Mouse (Mus musculus) adrenal gland, postnatal 14 days (tissue): ENCODE results near the gene Abcc5. TPM values are rescaled to one million over a fixed set of nuclear protein-coding genes. Genes with fewer than 3 reads are reported as not detected.
"Not testable (repeated sequence)": the region's sequence is repeated elsewhere in the genome, so short reads cannot be mapped to it uniquely, and the experiment has no call there.

Source experiments
- DNase-seq: peaks from one replicate; pipeline ENCODE4 v3.0.0; 2021; ENCODE audit warnings: mixed read lengths
- total RNA-seq: library from RNA; stranded (reverse); gene quantifications from 2 replicates; pipeline ENCODE4 v1.2.3, GENCODE M21; 2021

Abcc5 gene
- total RNA-seq, 1 experiment from 2014 or later: 48.2 TPM

DNA sequence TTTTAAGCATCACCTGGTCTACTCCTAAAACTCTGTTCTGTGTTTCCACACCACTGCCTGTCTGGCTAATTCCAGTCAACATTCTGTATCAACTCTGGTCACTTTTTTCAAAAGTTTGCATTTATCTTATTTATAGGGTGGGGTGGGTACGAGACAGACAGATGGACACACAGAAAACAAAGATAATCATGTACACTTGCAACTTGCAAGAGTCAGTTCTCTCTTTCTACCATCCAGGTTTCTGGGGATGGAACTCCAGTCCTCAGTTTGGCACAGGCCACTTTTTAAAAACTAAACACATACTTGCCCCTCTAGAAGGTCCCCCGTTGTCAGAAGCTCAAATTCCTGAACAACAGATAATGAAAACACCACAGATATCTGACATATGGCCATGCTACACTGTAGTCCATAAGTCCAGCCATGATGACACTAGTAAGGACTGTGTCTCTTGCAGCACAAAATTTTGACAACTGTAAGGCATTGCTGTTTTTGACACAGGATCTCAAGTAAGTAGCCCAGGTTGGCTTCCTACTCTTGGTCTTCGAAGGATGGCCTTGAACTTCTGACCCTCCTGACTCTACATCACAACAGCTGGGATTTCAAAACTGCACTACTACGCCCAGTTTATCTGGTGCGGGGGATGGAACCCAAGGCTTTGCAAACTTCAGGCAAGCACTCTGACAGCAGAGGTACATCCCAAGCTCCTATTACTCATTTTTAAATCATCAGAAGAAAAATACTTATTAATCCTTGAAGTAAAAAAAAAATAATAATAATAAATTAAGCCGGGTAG lies 3.1 kb downstream of the Abcc5 start:
- no peak for DNase-seq

DNA sequence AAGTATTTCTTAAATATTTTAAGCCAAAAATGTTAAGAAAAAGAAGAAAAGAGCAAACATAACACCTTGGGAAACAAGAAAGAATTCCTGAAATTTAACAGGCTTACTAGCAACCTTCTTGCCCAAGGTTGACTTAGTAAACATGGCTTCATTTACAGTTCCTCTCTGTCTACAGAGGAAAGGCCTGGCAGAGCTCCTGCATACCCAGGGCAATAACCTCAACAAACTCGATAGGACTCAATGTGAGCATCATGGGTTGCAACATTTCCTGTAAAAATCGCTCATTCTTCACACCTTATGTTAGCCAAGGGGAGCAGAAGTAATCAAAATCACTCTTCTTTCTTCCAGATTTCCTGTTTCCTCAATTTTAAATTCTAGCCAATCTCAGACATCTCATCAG lies 8.1 kb downstream of the Abcc5 start:
- no peak for DNase-seq

DNA sequence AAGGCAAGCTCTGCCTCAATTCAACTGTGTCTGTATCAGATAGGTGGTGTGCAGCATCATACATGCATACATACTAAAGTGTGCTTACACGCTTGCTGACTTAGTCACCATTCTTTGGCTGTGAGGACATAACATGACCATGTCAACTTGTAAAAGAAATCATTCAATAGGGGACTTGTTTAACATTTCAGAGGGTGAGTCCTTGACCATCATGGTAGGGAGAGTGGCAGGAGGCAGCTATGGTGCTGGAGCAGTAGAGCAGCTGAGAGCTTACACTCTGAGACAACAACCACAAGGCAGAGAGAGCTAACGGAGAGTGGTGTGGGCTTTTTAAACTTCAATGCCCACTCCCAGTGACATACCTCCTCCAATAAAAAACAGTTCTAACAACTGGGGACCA lies 9.9 kb downstream of the Abcc5 start:
- no peak for DNase-seq

DNA sequence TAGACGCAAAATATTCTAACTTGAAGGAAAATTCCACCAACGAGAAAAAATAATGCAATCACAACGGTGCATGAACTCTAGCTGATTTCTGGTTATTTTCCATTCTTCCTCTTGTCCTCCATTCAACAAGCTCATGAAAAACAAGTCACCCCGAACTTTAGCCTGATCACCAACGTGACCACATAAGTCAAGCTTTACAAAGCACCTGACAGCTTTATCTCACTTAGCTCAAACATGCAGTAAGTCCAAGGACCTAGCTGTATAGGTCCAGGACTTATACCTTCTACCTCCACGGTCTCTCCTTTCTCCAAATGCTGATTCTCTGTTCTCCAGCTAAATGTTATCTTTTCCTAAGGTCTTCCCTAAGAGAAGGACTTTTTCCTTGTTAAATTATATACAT lies 10.4 kb downstream of the Abcc5 start:
- no peak for DNase-seq

DNA sequence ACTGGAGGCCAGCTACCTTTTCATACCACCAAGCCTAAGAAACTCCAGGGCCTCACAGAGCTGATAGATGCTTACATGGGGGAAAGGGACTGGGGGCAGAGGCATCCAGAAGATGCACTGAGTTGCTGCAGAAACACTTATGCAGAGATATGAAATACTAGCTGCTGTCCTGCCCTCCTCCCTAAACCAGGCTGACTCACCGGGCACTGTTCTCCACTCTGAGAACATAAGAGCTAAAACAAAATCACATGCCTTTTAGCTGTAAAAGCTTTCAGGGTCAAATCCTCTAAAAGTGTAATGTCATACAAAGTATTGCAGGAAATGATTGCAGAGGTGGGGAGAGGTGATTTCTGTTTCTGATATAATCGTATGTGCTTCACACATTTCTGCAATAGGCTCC lies 11.0 kb downstream of the Abcc5 start:
- peak; percentile 54 for DNase-seq

DNA sequence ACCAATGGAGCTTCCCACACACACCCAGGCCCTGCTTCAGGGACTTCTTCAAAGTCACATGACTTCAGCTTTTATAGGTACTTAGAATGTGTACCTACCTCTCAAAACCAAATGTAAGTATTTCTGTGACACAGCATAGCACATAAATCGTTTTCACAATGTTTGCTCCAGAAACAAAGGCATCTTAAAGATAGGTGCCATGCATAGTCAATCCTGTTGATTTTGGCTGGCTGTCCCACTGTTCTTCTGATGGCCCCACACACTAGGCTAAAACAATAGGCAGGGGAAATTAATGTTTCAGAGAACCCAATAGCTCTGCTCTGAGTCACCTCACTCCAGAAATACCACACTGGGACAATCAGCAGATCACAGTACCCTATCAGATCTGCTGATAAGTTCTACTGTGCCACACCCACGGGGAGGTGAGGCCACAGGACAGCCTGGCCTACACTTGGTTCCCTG lies 12.3 kb downstream of the Abcc5 start:
- peak; percentile 17 for DNase-seq

DNA sequence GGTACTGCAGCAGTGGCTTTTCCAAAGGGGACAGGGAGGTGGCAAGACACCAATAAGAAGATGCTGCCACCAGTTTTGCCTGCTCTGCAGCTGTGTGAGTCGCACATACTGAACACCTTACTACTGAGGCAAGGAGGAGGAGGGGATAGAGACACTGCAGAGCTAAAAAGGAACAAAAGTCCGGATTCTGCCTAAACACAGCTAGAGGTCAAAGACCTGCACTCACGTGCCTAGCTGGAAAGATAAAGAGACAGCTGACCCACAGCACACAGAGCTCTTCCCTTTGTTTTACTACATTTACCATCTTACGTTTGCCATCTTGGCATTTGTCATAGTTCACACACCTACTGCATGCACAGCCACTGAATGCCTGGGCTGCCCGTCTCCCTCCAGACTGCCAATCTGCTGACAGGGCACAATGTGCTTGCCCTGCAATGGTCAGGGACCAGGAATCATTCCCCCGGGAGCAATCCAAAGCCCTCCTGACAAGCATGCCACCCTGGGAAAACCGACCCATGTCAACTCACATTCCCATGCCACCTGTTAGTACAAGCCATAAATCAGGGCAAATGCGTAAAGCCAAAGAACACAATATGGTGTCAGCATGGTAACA lies 14.1 kb downstream of the Abcc5 start:
- DNase-seq: no peak

DNA sequence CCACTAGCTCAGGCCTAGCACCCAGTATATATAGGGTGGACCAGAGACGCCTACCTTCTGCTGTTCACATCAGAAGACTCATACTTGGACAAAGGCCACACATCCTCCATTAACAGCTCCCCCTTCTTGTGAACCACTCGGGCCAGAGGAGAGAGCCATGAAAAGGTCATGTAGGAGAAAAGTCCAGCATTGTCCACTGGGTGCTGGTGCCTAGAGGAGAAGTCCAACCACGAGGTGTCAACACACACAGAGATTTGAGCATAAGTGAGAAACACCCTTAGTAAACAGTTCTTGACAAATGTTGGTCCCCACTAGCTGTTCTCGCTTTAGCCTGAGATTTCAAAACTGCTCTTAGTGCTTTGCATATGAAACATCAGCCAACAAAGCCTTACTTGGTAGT lies 20.9 kb downstream of the Abcc5 start:
- no peak for DNase-seq

DNA sequence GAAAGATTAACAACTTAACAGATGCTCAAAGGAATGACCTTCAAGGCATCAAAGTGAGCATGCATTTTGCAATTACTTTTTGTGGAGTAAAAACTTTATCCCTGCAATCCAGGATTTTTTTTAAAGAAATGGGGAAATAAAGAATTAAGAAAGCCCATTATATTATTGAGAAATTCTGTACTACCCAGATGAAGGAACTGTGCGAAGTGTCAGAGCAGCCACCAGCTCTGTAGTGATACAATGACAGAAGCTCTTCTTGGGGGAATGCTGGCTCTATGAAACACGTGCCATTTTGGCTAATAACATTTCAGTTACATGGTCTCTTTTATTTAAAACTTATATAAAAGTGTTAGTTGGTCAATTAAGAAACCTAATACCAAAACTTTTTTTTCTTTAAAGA lies 22.9 kb downstream of the Abcc5 start:
- DNase-seq: no peak

DNA sequence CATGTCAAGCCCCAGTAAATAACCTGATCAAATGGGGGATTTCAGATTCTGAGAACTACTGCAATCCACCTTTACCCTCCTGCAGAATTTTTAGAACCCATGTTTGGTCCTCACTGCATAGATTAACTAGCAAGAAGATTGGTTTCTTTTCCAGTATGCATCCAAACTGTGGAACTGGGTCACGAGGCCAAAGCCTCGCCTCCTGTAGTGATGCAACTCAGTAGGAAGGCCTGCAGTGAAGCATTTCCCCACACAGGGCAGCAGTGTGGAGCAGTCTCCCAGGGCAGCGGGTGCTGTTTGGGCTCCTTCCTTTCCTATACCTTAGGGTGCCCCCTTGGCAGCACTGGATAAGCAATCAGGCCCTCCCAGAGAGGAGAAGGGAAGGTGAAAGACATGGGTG lies 24.6 kb downstream of the Abcc5 start:
- DNase-seq: peak; percentile 47

DNA sequence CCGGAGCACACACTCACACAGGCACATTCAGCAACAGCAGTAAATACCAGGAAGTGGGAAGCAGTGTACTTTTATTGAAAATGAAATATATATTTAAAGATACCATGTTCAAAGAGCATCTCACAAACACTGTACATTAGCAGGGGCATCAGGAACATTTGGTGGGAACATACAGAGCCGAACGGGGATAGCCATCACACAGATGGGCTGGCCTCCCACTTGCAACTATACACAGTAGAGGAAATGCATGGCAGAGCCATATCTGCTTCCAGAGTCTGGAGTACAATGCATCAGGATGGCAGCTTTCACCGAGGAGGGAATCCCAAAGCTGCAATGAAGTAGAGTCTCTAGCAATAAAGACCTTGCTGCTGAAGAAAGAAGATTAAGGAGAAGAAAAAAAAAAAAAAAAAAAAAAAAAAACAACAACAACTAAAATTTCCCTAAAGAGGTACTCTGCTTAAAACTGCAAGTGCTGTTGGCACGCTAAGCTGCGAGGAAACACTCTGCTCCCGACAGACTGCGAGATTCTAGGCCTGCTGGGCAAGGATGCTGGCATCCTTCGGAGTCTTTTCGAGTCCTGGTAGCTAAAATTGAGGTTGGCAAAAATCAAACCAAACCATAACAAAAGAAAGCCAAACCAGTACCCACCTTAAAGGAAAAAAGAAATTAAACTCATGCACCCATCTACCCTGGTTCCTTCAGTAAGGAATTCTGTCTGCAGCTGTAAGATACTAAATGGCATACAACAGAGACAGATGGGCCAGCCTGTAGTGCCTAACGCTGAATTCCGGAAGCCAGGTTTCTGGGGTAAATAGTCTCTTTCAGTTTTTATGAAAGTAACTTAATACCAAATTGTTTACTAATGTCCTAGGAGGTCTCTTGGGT lies 25.2 kb downstream of the Abcc5 start:
- DNase-seq: no peak

DNA sequence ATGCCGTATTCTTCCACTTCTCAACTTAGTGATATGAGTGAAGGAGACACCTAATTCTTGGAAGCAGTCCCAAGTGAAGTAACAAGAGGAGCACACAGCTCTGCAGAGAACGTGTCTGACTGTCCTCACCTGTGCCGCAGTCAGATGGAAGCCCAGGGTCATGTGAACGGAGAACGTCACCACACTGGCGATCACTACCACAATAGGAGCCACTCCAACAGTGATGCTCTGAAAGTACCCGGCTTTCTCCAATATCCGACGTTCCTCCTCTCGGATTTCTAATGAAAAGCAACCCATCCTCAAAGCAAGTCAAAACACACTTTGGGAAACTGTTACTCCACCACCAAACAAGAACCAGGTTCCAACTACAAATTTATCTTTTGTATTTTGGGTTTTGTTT lies 29.3 kb downstream of the Abcc5 start:
- DNase-seq: no peak

DNA sequence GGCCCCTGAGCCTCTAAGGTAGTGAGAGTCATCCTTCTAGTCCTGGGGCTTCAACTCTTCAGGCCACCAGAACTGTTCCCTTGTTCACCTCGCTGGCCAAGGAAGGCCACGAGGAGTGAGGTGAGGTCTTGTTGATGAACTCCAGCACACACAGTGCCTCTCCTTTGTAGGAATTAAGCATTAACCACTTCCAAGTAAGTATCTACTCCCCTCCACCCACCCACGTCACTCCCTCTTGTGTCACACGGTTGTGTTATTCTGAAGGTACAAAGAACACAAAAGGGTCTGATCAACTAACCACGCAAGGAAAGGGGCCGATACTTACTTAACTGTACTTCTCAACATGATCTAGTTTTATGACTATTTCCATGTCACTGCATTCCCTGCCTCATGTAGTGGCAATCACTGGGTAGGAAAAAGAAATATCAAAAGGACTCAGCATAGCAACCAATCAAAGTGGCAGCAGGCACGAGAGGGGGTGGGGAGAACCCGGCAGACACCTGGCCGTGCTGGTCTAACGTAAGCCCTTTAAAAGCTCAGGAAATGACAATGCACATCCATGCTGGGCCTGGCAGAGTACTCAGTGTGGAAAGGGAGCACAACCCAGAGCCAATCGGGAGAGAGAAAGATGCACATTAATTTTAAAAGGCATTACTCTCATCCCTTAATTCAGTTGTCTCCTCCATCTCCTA lies 30.8 kb downstream of the Abcc5 start:
- DNase-seq: no peak

DNA sequence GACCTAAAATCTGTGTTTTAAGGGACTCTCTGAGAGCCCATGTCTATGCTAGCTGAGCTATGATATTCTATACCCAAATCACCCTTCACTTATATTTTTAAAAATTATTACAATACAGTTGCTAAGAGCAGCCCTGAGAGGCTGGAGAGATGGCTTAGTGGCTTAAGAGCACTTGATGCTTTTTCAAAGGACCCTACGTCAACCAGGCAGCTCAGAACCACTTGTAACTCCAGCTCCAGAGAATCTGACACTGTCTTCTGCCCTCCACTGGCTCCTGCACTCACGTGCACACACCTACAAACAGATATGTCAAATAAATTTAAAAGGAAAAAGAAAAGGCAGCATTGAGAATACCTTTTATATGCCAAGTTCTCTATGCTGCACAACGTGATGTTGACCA lies 34.4 kb downstream of the Abcc5 start:
- no peak for DNase-seq

DNA sequence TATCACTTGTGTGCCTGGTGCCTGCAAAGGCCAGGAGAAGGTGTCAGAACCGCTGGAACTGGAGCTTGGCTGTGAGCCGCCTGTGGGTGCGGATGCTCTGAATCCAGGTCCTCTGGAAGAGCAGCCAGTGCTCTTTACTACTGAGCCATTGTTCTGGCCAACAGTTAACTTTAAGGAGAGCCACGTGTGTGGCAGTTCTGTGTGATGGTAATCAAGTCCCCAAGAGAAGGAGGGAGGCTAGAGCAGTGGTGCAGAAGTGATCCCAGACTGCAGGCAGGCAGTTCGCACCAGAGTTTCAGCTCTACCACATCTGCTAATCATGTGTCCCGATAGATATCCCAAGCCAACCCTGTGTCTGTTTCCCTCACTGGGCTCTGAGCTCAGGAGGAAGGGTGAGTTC lies 36.0 kb downstream of the Abcc5 start:
- DNase-seq: no peak

DNA sequence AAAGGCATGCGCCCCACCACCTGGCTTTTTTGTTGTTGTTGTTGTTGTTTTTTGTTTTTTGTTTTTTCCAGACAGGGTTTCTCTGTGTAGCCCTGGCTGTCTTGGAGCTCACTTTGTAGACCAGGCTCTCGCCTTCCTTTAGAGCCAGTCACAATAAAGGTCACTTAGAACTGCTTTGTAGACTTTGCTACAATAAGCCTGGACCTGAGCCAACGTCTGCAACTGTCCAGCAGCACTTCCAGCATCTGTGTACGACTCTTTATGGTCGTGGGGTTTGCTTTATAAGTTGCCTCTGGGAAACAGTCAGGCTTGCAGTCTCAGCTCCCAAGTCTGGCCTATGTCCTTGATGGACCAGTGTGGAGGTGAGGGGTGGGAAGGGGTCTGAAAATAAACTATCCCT lies 45.2 kb downstream of the Abcc5 start:
- peak; percentile 28 for DNase-seq

DNA sequence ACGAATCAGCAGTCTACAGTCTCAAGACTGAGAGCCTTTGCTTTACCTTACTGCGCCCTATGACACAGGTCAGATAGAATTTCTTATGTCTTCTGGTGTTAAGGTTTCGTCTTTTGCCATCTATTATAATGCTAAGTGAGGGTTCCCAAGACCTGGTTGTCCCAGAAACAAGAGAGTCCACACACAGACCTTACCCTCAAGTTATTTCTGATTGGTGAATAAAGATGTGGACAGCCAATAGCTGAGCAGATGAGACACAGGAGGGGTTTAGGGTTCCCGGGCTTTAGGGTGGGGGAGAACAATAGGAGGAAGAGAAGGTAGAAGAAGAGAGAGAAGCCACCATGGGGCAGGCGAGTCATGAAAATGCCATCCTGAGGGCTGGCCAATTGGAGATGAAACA lies 50.9 kb downstream of the Abcc5 start:
- DNase-seq: no peak

DNA sequence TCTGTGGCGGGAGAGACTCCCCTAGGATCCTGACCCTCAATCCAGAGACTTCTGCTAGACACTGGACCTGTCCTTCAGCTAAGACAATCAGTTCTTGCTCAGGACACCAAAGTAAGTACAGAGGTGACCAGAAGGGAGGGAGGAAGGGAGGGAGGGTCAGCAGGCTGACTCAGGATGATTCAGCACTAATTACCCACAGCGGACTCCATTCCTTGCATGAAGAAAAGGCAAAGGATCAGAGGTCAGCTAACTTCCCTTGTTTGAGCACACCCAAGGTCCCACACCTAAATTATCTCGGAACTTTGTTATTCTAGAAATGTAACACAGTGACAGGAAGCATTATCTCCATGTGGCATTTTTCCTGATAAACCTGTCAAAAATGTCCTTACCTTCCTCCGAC lies 54.5 kb downstream of the Abcc5 start:
- DNase-seq: peak; percentile 19

DNA sequence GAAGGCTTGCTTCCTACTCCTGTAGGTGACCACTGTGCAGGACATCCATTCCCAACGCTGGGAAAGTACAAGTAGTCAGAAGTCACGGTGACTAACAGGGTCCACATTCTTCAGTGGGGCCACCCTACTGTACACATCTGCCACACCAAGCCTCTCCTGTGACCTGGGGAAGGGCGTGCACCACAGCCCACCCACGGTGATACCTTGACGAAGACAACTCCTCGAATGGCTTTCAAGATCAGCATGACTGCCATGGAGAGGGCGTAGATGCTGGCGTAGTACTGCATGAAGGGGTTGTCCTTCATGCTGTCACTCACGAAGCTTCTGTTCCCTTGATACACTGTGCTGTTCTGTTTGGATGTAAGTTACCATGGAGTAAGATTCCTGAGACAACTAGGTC lies 58.0 kb downstream of the Abcc5 start:
- DNase-seq: no peak

DNA sequence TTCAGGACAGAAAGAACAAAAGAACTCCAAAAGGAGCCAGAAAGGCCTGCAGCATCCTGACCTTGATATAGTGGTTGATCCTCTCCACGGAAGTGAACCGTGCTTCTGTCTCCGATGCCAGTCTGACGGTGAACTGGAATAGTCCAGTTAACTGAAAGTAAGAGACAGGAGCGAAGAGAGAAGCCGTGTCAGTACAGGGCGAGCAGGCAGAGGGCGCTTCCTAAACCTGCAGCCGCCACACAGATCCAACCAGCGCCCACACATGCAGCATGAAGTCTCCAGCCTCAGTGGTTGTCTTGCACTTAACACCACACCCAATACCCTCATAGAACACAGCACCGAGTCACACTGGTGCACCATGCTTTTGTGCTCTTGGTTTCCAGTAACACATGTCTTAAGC lies 64.1 kb downstream of the Abcc5 start:
- no peak for DNase-seq

DNA sequence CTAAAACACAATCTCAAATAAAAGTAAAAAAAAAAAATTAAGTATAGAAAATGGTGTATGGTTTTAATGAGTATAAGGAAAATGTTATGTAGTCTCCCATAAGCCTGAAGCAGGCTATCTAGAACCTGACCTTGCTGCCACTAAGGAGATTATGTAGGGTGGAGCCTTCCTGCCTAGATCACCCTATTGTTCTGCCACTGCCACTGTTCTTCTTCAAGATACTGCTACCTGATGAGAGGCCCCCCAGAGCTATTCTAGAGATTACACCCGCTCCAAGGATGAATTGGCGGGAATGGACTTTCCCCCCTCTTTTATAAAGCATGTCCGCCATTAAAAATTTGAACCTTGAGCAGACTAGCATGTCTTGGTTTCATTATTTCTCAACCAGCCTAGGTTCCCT lies 64.7 kb downstream of the Abcc5 start:
- not testable (repeated sequence) for DNase-seq

DNA sequence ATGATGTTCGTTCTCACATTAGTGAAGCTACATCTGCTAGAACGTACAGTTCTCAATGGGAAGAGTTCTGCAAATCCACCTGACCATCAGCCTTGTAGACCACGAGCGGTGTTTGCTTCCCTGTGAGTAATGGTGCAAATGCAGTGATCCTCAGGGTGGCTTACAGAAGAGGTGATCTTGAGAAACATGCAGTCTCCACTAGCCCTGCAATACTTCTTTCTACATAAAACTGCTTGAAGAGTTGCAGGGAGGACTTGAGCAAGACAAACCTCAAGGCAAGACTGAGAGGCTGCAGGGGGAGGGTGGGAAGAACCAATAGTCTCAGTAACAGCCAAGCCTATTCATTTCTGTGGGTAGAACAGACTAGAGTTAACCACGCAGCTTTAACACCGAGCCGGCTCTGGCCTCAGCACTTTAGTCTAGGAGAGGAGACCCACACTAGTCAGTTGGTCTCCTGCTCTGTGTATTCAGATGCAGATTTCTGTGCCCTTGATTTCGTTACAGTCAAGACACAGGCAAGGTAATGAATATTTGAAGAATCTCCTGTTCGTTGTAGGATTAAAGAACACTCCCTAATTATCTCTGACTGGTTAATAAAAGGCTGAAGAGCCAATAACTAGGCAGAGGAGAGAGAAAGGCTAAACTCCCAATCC lies 66.4 kb downstream of the Abcc5 start:
- DNase-seq: no peak
